In the genomic region with DNA sequence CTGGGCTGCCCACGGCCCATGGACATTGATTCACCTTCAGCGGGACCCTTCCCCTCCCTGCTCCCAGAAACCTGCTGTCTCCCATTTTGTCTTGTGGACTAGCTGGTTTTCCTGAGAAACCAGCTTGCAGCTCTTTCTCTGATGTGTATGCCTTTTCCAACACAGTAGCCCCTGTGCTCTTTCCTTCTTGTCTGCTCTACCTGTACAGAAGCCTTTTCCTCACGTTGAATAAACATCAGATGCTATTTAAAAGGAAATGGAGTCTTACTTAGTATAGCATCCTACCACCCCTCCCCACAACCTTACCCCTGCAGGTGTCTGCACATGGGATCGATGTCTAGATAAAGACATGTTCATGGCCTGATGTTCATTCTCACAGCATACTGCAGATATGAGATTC, we compare ENCODE assay signal across 15 mouse cellular contexts. TPM values are rescaled to one million over a fixed set of nuclear protein-coding genes. Genes with fewer than 3 reads are reported as not detected.
DNase-seq lines count a peak whose midpoint lies in the region; ATAC-seq and TF ChIP-seq lines count a peak whose summit lies in the region.
"Not testable (repeated sequence)": the region's sequence is repeated elsewhere in the genome, so short reads cannot be mapped to it uniquely, and the experiment has no call there.
"Had no signal": no experiment of that assay in that cellular context is flagged by ENCODE, and none has a peak within 500 bp of the region (broad histone marks: within the 10 kb centered on the region; RNA-seq: fewer than 3 reads in every experiment).

A gene (minus strand): TSS at position 101 of the 400 bp plus-strand sequence.

- H3K27ac ChIP-seq in ES-E14 (ENCODE audit: insufficient read depth, low read depth, low read length, poor library complexity, severe bottlenecking); intestine, embryonic 14.5 days (ENCODE audit: low read depth); limb, embryonic 12.5 days; lung, embryonic 14.5 days (ENCODE audit: low read depth); stomach, postnatal 0 days (replicated peaks): not testable (repeated sequence)
- H3K27ac ChIP-seq in forebrain, embryonic 10.5 days, result peak within 1 kb of the TSS; percentile 76
- H3K27ac ChIP-seq in heart, embryonic 13.5 days (replicated peaks), result peak within 1 kb of the TSS; percentile 67
- H3K27ac ChIP-seq in midbrain, postnatal 0 days (ENCODE audit: low read depth, low read length), result peak within 1 kb of the TSS; percentile 87

- not testable (repeated sequence) for H3K9me3 ChIP-seq in ES-E14 (ENCODE audit: control insufficient read depth, insufficient read depth, low read depth, low read length); forebrain, embryonic 10.5 days; heart, embryonic 13.5 days; intestine, embryonic 14.5 days (ENCODE audit: control insufficient read depth, low read length); limb, embryonic 12.5 days; lung, embryonic 14.5 days (ENCODE audit: low read depth, low read length); midbrain, postnatal 0 days (ENCODE audit: low read length); stomach, postnatal 0 days (ENCODE audit: control insufficient read depth, low read length)

- not testable (repeated sequence) for H3K27me3 ChIP-seq in forebrain, embryonic 10.5 days (ENCODE audit: poor library complexity, severe bottlenecking); heart, embryonic 13.5 days (replicated peaks); intestine, embryonic 14.5 days (replicated peaks; ENCODE audit: control insufficient read depth, insufficient read depth, low read length); limb, embryonic 12.5 days; lung, embryonic 14.5 days (ENCODE audit: insufficient read depth, low read length); midbrain, postnatal 0 days (ENCODE audit: insufficient read depth, low read length); stomach, postnatal 0 days (ENCODE audit: control insufficient read depth, insufficient read depth, low read length)

- in situ Hi-C loops in ES-E14 (cut with MboI; ENCODE audit: low sequenced_read_pairs in 2 of 2, unreplicated experiment in 2 of 2), result not testable (repeated sequence)

- WGBS in forebrain, embryonic 10.5 days, result 70% methylated on average over 3 of the region's 4 CpGs
- WGBS in heart, embryonic 13.5 days, result 82% methylated on average over 3 of the region's 4 CpGs
- 62% methylated on average over 3 of the region's 4 CpGs for WGBS in intestine, embryonic 14.5 days
- 81% methylated on average over 3 of the region's 4 CpGs for WGBS in limb, embryonic 12.5 days
- 78% methylated on average over 3 of the region's 4 CpGs for WGBS in lung, embryonic 14.5 days
- WGBS in midbrain, postnatal 0 days, result 57% methylated on average over 3 of the region's 4 CpGs
- WGBS in stomach, postnatal 0 days, result 78% methylated on average over 2 of the region's 4 CpGs

- not testable (repeated sequence) for TF ChIP-seq EP300 in stomach, postnatal 0 days (optimal IDR thresholded peaks at IDR 0.05)

- H3K4me2 ChIP-seq in heart, embryonic 13.5 days, result peak within 1 kb of the TSS; percentile 69
- peak within 1 kb of the TSS; percentile 52 for H3K4me2 ChIP-seq in intestine, embryonic 14.5 days (ENCODE audit: low read length)
- peak within 1 kb of the TSS; percentile 60 for H3K4me2 ChIP-seq in limb, embryonic 12.5 days
- peak within 1 kb of the TSS; percentile 61 for H3K4me2 ChIP-seq in lung, embryonic 14.5 days
- H3K4me2 ChIP-seq in midbrain, postnatal 0 days (ENCODE audit: low read depth, low read length, poor library complexity, severe bottlenecking), result peak within 1 kb of the TSS; percentile 57
- H3K4me2 ChIP-seq in stomach, postnatal 0 days (replicated peaks; ENCODE audit: low read depth), result peak within 1 kb of the TSS; percentile 47

- peak within 1 kb of the TSS in 1 of 2 experiments; percentile 47; a peak in 1 of 4 replicates for H3K4me3 ChIP-seq in ES-E14 (ENCODE audit: insufficient read depth in 1 of 2, low read depth in 1 of 2, low read length in 2 of 2, poor library complexity in 1 of 2, severe bottlenecking in 1 of 2)
- peak within 1 kb of the TSS; percentile 49 for H3K4me3 ChIP-seq in forebrain, embryonic 10.5 days
- peak within 1 kb of the TSS; percentile 56 for H3K4me3 ChIP-seq in heart, embryonic 13.5 days
- H3K4me3 ChIP-seq in intestine, embryonic 14.5 days (ENCODE audit: low read depth, low read length), result peak within 1 kb of the TSS; percentile 41
- H3K4me3 ChIP-seq in limb, embryonic 12.5 days (replicated peaks), result peak within 1 kb of the TSS; percentile 43
- H3K4me3 ChIP-seq in lung, embryonic 14.5 days (ENCODE audit: low read depth, low read length), result peak within 1 kb of the TSS; percentile 41
- peak within 1 kb of the TSS; percentile 43 for H3K4me3 ChIP-seq in midbrain, postnatal 0 days (ENCODE audit: low read depth, low read length)
- H3K4me3 ChIP-seq in stomach, postnatal 0 days (ENCODE audit: low read depth, low read length), result peak within 1 kb of the TSS; percentile 39

- DNase-seq in ES-E14 (ENCODE audit: low read depth, low spot score); forebrain, embryonic 10.5 days (ENCODE audit: extremely low spot score, low spot score); intestine, embryonic 14.5 days (ENCODE audit: low spot score); lung, embryonic 14.5 days; midbrain, postnatal 0 days (ENCODE audit: low spot score); stomach, postnatal 0 days (ENCODE audit: low spot score): not testable (repeated sequence)

- not testable (repeated sequence) for H3K4me1 ChIP-seq in ES-E14 (ENCODE audit: control insufficient read depth in 2 of 2, insufficient read depth in 2 of 2, low read length in 2 of 2, poor library complexity in 1 of 2); heart, embryonic 13.5 days; intestine, embryonic 14.5 days (replicated peaks; ENCODE audit: control insufficient read depth, insufficient read depth, low read length); limb, embryonic 12.5 days (replicated peaks); lung, embryonic 14.5 days (ENCODE audit: insufficient read depth); midbrain, postnatal 0 days (ENCODE audit: insufficient read depth, low read length); stomach, postnatal 0 days (replicated peaks; ENCODE audit: control insufficient read depth, insufficient read depth)
- H3K4me1 ChIP-seq in forebrain, embryonic 10.5 days, result 0 out of 2 replicates have a peak, but pooled peaks cover 10% of the 10 kb centered on the region

- not testable (repeated sequence) for TF ChIP-seq CTCF in lung, embryonic 14.5 days (IDR thresholded peaks at IDR 0.05; ENCODE audit: low read depth); midbrain, postnatal 0 days (IDR thresholded peaks at IDR 0.05); stomach, postnatal 0 days (IDR thresholded peaks at IDR 0.05; ENCODE audit: low read depth)

- H3K9ac ChIP-seq in ES-E14 (ENCODE audit: insufficient read depth, low read depth, low read length, poor library complexity, severe bottlenecking), result peak within 1 kb of the TSS; percentile 17; the same call in 1 of the 2 replicates
- peak within 1 kb of the TSS; percentile 79 for H3K9ac ChIP-seq in heart, embryonic 13.5 days
- peak within 1 kb of the TSS; percentile 47 for H3K9ac ChIP-seq in intestine, embryonic 14.5 days (ENCODE audit: low read length)
- peak within 1 kb of the TSS; percentile 50 for H3K9ac ChIP-seq in limb, embryonic 12.5 days (replicated peaks)
- peak within 1 kb of the TSS; percentile 52 for H3K9ac ChIP-seq in lung, embryonic 14.5 days
- peak within 1 kb of the TSS; percentile 67 for H3K9ac ChIP-seq in midbrain, postnatal 0 days (replicated peaks; ENCODE audit: low read length, poor library complexity, severe bottlenecking)
- H3K9ac ChIP-seq in stomach, postnatal 0 days (ENCODE audit: low read length), result peak within 1 kb of the TSS; percentile 56

- H3K36me3 ChIP-seq in ES-E14 (ENCODE audit: control insufficient read depth, insufficient read depth, low read length, poor library complexity, severe bottlenecking); forebrain, embryonic 10.5 days (replicated peaks); heart, embryonic 13.5 days; intestine, embryonic 14.5 days (ENCODE audit: control insufficient read depth, insufficient read depth, low read length); limb, embryonic 12.5 days; lung, embryonic 14.5 days (ENCODE audit: insufficient read depth); midbrain, postnatal 0 days (ENCODE audit: insufficient read depth, low read length); stomach, postnatal 0 days (ENCODE audit: control insufficient read depth, insufficient read depth, low read length): not testable (repeated sequence)

- ATAC-seq in heart, embryonic 13.5 days (ENCODE audit: extremely low read depth, insufficient number of reproducible peaks, low FRiP score, low TSS enrichment); intestine, embryonic 14.5 days (replicated peaks; ENCODE audit: low FRiP score, low TSS enrichment, low read depth); limb, embryonic 12.5 days (ENCODE audit: insufficient number of reproducible peaks, insufficient read depth, low FRiP score, low TSS enrichment, low read depth); lung, embryonic 14.5 days (ENCODE audit: insufficient read depth); midbrain, postnatal 0 days (ENCODE audit: low FRiP score); stomach, postnatal 0 days (ENCODE audit: low FRiP score, low TSS enrichment): not testable (repeated sequence)

RNA-seq across cellular contexts. Expression of the gene that starts here (rescaled TPM):
- total RNA-seq in ES-E14 (2012; rRNA removed), result not detected in 2 replicates
- polyA plus RNA-seq in forebrain, embryonic 10.5 days (2016; fragmentation: Nextera tagmentation; extraction: Ambion mirVana), result not detected in 2 replicates
- not detected in 2 replicates for polyA plus RNA-seq in heart, embryonic 13.5 days (2015; fragmentation: Nextera tagmentation; extraction: Ambion mirVana)
- not detected in 2 replicates for polyA plus RNA-seq in intestine, embryonic 14.5 days (2014; fragmentation: Nextera tagmentation; extraction: Ambion mirVana)
- not detected in 2 replicates for polyA plus RNA-seq in limb, embryonic 12.5 days (2016; fragmentation: Nextera tagmentation; extraction: Ambion mirVana)
- polyA plus RNA-seq in lung, embryonic 14.5 days (2014; fragmentation: Nextera tagmentation; extraction: Ambion mirVana), result not detected in 2 replicates
- not detected in 2 replicates for total RNA-seq in midbrain, postnatal 0 days (2014; rRNA removed)
- not detected in 2 replicates for polyA plus RNA-seq in midbrain, postnatal 0 days (2015; fragmentation: Nextera tagmentation; extraction: Ambion mirVana)
- polyA plus RNA-seq in stomach, postnatal 0 days (2015; fragmentation: Nextera tagmentation; extraction: Ambion mirVana), result not detected in 2 replicates
- total RNA-seq: adrenal gland, adult 2 months; common myeloid progenitor, adult 5-6 weeks; layer of hippocampus, adult 18-20 months; left cerebral cortex, postnatal 14 days; megakaryocyte, adult 5-6 weeks had no signal
- polyA plus RNA-seq: adrenal gland, adult 2 months; gonadal fat pad, adult 2 months; Patski had no signal

Comparison
In these comparisons a context has a peak if more than half of its experiments do, and no peak if none do; other contexts are left out.
1. H3K9ac ChIP-seq: peak in every context shown above with its lines; median percentile 79 in heart, embryonic 13.5 days; 67 in midbrain, postnatal 0 days; 56 in stomach, postnatal 0 days; 52 in lung, embryonic 14.5 days; 50 in limb, embryonic 12.5 days; 47 in intestine, embryonic 14.5 days; 17 in ES-E14.